Mouse (Mus musculus) spleen, adult 2 months (tissue): ENCODE results near the gene Maml1.

ENCODE experiments used
- CTCF ChIP-seq: fragments of 200-500 bp; IDR thresholded peaks from 2 replicates; pipeline ENCODE4 v1.5.1; 2011; ENCODE audit warnings: mild to moderate bottlenecking, inconsistent platforms; ENCODE audit not compliant: insufficient read depth, insufficient read length, insufficient replicate concordance; ENCODE audit errors: extremely low read depth
- POLR2A ChIP-seq: fragments of 200-500 bp; IDR thresholded peaks from 2 replicates; pipeline ENCODE4 v1.6.1; 2011; ENCODE audit warnings: low read depth, low read length, inconsistent platforms

GRCm38 (mm10) chr11:50222559-50223276 lies 69.4 kb downstream of the Maml1 start:
- no peak for TF ChIP-seq CTCF
- no peak for TF ChIP-seq POLR2A
